In genomic region chr17:29681669-29682068, GRCm38 (mm10) we compare ENCODE assay signal across 17 mouse cellular contexts.
"Had no signal": no experiment of that assay in that cellular context is flagged by ENCODE, and none has a peak within 500 bp of the region (broad histone marks: within the 10 kb centered on the region; RNA-seq: fewer than 3 reads in every experiment).

No protein-coding gene starts in this region.

- H3K27me3 ChIP-seq: midbrain, embryonic 12.5 days; midbrain, embryonic 15.5 days; neural tube, embryonic 12.5 days; neural tube, embryonic 15.5 days had no signal

- H3K9me3 ChIP-seq: midbrain, embryonic 12.5 days; midbrain, embryonic 15.5 days; neural tube, embryonic 12.5 days; neural tube, embryonic 15.5 days had no signal

- H3K27ac ChIP-seq: liver, embryonic 14.5 days; midbrain, embryonic 15.5 days; neural tube, embryonic 12.5 days; neural tube, embryonic 15.5 days had no signal

- DNase-seq: kidney, adult 11 months; kidney, adult 8-10 months; kidney, postnatal 14 days; kidney, postnatal 4 days; lung, adult 18-20 months; lung, postnatal 14 days; lung, postnatal 4 days; right cerebral cortex, adult 18-20 months; right cerebral cortex, postnatal 14 days; right cerebral cortex, postnatal 4 days; thymus, adult 18-20 months; thymus, postnatal 36 days had no signal

- H3K4me3 ChIP-seq: midbrain, embryonic 12.5 days; midbrain, embryonic 15.5 days; neural tube, embryonic 12.5 days; neural tube, embryonic 15.5 days had no signal
